Mouse (Mus musculus) frontal cortex, adult (tissue): Measurements from ENCODE around the gene Grsf1.
A peak's percentile ranks its signal among the peaks of the same experiment; 100 is the strongest.

Source experiments
- ATAC-seq: cut with Nextera tagmentation; 2 replicates; pipeline ENCODE4 v1.9.2; 2017; ENCODE audit warnings: mild to moderate bottlenecking, moderate library complexity, mixed read lengths; ENCODE audit not compliant: low TSS enrichment

The Grsf1 gene

DNA sequence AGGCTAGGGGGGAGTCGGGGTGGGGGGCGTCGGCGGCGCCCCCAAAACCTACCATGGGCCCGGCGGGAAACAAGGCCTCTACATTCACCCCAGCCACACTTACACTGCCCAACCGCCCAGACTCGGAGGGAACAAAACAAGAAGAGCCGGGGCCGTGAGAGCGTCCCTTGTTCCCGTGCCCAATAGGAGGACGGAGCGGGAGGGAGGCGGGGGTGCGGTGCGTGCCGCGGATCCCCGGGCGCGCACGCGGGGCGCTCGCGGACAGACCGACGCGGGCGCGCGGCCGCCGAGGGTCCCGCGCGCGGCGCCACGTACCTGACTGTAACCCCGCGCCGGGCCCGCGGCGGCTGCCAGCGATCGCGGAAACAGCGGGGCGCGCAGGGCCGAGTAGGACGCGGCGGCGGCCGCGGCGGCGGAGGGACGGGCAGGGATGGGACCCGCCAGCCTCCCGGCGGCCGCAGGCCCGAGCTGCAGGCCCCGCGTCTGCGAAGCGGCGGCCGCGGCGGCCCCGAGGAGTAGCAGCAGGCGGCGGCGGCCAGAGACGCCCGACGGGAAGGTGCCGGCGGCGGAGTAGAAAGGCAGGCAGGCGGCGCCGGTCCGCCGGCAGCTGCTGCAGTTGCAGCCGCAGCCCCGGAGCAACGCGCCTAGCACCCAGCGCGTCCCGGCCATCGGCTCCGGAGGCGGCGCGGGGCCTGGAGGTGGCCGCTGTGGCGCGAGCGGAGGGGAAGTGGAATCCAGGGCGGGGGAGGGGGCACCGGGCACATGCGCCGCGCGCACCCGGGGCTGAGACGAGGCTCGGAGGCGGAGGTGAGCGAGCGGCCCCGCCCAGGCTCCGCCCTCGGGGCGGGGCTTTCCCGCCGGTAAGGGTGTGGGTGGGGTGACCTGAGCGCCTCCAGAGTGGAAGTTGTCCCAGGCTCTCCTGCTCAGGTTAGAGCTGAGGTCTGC lies at the start of gene Grsf1:
Gene Grsf1 (minus strand): TSS at position 729 of the 945 bp plus-strand sequence.
- ATAC-seq: peak; percentile 89

DNA sequence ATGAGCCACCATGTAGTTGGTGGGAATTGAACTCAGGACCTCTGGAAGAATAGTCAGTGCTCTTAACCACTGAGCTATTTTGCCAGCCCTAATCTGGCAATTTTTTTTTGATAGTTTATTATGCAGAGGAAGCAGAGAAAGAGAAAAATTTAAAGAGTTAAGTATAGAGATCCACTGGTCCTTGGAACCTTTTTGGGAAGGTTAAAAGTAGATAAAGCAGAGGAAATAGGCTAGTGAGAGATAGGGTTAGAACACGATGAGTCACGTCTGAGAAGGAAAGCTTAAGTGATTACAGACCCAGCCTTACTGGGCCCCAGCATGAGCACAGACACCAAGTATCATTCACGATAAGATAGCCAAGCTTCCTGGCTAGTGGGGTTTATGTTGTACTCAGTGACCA lies 48.1 kb upstream of the Grsf1 start:
- no peak for ATAC-seq

DNA sequence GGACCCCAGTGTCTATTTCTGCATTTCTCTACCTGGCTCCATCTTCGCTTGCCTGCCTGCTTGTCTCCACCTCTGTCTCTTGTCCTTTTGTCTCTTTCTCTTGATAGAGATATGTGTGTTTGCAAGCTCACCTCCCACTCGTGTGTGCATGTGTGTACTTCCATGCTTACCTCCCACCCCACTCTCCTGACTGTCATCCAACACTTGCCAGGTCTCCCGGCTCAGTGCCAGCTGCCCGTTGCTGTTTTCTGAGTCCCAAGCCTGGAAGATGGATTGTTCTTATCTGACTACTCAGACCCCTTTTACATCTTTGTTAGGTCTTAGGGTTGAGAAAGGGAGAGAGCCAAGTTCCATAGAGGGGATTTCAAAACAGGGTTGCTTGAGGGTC lies 46.2 kb upstream of the Grsf1 start:
- no peak for ATAC-seq

DNA sequence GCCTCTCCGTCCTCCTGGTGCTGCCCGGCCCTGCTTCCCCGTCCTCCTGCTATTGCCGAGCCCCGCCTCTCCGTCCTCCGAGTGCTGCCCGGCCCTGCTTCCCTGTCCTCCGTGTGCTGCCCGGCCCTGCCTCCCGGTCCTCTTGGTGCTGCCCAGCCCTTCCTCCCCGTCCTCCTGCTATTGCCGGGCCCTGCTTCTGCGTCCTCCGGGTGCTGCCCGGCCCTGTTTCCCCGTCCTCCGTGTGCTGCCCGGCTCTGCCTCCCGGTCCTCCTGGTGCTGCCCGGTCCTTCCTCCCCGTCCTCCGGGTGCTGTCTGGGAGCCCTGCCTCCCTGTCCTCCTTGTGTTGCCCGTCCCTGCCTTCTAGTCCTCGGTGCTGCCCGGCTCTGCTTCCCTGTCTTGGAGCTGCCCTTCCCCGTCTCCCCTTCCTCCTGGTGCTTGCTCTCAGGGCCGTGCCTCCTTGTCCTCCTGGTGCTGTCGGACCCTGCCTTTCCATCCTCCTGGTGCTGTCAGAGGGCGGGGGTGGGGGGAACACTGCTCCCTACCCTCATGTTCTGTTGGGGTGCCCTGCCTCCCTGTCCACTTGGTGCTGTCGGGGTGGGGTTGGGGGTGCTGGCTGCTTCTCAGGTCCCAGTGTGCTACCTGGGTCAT lies 45.7 kb upstream of the Grsf1 start:
- ATAC-seq: peak; percentile 60

DNA sequence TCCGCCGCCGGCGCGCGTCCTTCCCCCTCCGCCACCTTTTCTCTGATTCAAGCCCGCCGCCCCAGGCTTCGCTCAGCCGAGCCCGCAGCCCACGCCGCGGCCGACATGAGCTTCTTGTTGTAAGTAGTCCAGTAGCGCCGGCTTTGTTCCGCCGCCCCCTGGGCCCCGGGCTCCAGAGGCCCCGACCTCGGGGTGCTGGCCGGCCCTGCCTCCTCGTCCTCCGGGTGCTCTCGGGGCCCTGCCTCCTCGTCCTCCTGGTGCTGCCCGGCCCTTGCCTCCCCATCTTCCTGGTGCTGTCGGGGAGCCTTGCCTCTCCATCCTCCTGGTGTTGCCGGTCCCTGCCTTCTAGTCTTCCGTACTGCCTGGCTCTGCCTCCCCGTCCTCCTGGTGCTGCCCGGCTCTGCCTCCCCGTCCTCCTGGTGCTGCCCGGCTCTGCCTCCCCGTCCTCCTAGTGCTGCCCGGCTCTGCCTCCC lies 45.1 kb upstream of the Grsf1 start:
- peak; percentile 31 for ATAC-seq

DNA sequence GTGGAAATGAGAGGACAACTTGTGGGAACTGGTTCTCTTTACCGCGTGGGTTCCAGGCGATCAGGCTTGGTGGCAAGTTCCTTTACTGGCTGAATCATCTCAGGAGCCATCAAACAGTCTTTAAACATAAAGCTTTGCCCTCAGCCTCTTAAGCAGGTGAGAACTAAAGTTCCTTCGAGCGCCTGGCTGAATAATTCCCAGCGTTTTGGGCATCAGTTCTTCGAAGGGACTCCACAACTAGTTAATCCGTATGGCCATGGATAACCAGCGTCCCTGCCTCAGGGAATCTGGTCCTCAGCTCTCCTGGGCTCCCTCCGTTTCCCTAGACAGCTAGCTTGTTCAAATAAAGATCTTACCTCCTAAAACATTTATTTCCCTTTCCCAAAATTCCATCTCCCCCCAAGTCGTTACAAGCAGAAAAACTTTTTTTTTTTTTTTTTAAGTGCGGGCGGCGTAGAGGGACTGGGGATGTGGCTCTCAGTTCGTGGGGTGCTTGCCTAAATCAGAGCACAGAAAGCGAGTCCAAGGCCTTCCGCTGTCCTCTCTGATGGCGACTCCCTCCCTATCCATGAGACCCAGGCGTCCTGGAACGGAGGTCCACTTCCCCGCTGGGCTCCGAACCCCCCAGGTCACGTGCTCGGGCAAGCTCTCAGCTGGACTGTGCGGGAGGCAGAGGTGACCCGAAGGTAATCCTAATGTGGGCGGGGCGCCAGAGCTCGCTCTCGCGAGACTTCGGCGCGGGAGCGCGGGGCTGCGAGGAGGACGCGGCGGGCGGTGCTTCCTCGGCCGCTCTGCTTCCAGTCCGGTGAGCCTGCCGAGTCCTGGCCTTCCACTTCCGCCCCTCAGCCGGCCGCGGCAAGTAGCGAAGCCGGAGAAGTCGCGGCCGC lies 44.4 kb upstream of the Grsf1 start, which contains the start of gene Mob1b:
Gene Mob1b (plus strand): TSS at position 740 of the 887 bp plus-strand sequence.
- peak; percentile 83 for ATAC-seq

DNA sequence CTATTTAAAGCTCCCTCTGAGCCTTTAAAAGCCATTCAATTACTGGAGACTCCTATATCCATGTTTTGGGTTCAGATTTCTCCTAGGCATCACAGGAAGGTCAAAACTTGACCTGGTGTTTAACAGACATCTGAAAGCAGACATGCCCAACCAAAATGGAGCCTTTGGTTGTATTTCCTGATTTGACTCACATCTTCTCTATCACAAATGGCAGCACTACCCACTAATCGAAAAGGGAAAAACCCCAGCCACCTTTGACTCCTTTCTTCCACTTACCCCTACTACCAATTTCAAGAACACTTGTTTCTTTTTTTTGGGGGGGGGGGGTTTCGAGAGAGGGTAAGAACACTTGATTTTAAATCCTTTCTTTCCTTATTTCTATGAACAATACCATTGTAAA lies 41.0 kb upstream of the Grsf1 start:
- no peak for ATAC-seq

DNA sequence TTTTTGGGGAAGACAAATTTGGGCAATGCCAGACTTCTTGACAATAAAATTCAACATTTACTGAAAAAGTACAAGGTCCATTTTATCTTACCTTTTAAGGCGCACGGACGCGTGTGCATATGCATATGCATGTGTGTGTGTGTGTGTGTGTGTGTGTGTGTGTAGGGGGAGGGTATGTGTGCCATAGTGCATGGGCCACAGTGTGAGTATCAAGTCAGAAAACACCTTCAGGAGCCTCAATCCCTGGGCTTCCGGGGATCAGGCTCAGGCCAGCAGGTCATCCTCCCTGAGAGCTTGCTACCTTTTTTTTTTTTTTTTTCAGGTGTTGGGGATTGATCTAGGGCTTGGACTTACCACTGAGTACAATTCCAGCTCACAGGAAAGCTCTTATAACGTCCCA lies 36.4 kb upstream of the Grsf1 start:
- ATAC-seq: no peak

DNA sequence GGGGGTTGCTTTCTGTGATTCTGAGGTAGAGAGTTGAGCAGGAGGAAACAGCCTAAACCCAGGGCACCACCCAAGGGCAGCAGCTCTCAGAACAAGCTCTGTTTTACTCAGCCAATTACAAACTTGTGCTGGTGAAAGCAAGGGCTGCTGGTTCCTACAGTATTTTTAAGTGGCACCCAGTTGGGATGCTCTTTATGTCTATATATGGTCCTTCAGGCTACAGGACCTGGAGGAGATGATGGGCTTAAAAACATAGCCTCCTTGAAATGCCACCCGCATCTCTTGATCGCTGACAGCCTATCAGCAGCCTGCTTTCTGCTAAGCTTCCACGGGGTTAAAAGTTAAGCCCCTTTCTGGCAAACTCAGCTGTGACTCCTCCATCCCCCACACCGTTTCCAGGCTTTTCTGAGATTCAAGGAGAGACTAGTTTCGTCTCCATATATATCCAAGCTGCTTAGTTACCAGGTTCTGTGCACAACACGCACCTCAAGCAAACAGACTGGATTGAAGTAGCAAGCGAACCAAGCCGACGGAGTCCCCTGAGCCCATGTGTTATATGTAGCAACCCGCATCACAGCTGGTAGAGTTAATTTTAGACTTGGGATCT lies 35.8 kb upstream of the Grsf1 start:
- ATAC-seq: peak; percentile 75

DNA sequence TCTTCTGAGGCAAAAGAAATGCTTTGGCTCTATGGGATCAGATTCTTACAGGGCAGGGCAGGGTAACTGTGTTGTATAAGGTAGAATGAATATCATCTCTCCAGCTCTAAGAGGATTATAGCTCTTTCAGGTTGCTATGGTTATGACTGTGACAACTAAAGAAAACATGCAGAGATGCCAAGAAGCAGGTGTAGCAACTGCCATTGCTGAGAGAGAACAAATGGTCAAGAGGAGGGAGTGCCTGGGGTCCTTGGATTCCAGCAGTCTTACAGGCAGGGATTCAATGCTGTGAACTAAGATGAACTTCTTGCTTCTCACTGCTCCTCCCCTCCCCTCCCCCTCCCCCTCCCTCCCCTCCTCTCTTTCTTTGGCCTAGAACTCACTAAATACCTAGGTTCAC lies 35.2 kb upstream of the Grsf1 start:
- peak; percentile 79; the same call in 1 of the 2 replicates for ATAC-seq

DNA sequence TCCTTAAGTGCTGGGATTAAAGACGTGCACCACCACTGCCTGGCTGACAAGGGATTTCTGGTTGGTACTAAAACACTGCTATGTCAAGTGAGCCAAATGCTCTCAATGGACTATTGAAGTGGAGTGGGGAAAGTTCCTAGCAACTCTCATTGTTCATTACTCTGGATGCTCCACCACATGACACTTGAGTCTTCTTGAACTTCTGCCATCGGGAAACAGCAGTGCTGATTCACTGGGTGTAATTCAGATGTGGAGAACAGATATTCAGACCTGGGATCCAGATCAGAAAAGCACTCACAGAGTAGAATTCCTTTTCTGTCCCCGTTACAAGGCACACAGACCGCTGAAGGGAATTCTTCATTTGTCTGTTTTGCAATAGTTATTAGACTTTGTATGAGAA lies 27.6 kb upstream of the Grsf1 start:
- ATAC-seq: no peak

DNA sequence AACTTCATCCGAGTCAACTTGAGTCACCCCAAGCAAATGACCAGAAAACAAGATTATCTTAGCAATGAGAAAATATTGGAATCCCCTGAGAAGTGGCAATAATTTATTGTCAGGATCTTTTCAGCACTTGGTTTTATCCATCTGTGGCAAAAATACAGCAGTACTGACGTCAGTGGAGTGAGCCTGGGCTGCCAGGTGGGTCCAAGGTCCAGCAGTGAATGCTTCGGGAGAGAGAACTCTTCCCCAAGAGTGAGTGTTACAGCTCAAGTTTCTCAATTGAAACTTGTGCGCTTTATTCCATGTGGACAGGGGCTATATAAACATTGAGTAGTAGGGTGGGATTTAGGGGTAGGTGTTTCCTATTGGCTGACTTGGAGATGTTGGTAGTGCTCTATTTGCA lies 26.1 kb upstream of the Grsf1 start:
- ATAC-seq: no peak

DNA sequence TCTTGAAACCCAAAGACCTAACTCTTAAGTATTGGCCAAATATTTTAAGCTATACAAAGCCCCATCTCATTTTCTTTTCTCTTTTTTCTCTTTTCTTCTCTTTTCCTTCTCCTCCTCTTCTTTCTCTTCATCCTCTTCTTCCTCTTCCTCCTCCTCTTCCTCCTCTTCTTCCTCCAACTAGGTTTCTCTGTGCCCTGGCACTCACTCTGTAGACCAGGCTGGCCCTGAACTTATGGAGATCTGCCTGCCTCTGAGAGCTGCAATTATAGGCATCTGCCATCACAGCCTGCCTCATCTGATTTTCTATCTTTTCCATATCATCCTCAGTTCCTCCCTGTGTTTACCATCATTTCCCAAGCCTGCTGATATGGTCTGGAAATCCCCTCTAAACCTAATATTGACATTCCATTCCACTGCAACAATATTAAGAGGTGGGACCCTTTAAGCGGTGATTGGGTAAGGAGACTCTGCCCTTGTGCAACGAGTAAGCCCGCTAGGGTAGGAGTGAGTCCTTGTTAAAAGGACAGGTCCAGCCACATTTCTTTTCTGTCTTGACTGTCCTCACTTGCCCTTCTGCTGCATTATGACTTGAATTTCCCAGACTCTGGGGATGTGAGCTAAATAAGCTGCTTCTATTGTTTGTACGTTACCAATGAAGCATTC lies 23.4 kb upstream of the Grsf1 start:
- no peak for ATAC-seq

DNA sequence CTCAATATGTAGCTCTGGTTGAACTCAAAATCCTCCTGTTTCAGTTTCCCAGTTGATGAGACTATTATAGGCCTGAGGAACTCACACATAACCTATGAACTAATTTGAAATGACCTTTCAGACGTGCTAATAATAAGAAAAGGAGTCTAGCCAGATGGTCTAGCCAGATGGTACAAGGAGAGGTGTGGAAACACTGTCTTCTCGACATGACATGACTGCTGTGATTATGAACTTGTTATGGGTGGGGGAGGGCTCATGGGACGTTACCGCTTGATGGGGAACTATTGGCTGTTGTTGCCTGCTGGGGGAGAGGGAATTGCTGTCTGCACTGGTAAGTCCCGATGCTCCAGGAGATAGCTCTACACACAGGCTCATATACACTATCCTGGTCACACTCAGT lies 21.3 kb upstream of the Grsf1 start:
- no peak for ATAC-seq

DNA sequence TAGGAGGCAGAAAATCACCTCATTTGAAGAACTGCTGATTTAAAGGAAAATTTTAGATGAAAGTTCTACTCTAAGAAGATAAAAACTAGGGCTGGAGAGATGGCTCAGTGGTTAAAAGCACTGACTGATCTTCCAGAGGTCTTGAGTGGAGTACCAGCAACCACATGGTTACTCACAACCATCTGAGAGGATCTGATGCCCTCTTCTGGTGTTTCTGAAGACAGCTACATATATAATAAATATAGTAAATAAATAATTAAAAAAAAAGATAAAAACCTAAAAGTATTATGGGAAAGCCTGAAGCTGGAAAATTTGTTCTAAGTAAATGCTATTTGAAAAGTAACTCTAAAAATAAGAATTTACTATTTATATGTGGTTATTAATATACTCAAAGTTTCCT lies 17.1 kb upstream of the Grsf1 start:
- no peak for ATAC-seq

DNA sequence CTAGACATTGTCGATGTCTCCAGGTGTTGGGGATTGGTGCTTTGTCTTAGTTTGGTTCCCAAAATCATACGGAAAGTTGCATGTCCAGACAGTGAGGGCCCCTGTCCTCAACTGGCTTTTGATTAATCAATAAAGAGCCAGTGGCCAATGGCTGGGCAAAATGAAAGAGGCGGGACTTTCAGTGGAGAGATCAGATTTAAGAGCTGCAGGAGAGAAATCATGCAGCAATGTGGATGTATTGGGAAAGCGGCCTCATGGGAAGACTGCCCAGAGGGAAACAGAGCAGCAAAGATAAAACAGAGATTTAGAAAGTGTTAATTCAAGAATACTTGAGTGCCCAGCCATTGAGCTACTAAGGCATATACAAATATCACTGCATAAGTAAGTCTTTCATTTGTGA lies 16.6 kb upstream of the Grsf1 start:
- ATAC-seq: no peak

DNA sequence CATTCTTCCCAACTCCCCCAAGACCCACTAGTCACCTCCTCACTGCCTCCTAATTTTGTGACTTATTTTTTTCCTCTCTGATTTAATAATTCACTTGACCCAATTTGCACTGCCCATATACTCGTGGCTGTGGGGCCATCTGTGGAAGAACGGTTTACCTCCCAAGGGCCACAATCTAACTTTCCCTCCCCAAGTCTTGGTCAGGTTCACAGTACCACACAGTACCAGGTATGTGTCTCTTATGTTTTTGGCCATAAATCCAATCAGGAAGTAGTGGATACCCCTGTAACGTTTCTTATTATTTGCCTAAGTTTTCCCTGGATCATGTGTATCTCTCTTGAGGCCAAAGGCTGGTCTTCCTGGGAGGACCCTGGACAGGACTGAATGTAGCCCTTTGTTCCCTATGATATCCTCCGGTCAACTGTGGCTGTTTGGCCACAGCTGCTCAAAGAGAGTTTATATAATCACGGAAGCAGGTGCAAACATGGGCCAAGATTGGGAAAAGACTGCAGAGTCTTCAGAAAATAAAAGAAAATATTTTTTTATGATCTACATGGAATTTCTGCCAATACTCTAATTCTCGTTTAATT lies 15.6 kb upstream of the Grsf1 start:
- ATAC-seq: no peak

DNA sequence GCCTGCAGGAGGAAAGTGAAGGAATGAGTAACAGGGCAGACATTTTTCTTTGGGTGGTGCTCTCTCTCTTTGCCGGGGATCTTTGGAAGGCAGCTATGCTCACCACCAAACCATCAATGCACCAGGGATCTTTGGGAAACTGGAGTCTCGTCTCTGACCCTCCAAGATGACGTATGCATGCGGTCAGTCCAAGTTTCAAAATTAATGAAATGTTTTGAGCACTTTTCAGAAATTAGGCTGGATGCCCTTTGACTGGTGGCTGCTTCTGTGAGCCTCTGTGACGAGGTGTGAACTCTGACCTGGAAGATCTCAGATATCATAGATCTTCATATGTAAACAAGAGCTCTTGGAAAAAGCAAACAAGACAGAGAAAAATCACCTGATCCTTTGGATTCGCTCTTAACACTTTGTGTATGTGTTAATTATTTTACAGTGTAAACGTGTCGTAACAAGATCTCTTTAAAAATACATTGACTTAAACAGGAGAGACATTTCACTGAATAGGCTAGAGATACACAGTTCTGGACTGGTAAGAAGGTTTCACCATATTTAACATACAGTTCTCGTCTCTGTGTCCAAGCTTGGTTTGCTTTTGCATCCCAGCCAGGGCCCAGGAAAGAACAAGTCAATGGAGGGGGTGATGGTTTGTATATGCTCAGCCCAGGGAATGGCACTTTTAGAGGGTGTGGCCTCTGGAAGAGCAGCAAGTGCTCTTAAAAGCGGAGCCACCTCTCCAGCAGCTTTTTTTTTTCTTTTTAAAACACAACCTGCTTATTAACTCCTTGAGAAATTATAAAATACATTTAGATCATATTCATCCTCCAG lies 14.9 kb upstream of the Grsf1 start:
- no peak for ATAC-seq

DNA sequence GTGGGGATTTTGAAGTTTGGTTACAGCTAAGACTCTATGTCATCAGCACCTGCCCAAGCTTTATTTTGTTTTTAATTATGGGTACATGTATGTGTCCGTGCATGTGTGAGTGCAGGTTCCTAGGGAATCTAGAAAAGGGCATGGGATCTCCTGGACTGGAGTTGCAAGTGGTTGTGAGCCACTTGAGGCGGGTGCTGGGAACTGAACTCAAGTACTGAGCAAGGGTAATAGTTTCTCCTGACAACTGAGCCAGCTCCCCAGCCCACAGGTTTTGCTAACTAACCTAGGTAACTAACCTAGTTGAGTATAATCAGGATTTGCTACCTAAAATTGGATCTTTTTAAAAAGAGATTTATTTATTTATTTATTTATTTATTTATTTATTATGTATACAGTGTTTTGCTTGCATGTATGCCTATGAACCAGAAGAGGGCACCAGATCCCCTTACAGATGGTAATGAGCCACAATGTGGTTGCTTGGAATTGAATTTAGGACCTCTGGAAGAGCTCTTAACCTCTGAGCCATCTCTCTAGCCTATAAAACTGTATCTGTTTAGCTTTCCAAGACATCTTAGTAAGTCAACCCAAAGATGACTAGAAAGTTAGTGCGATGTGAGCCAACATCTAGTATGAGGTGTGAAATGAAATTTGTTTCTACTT lies 13.4 kb upstream of the Grsf1 start:
- peak; percentile 62; the same call in 1 of the 2 replicates for ATAC-seq
